Mouse (Mus musculus) forebrain, embryonic 13.5 days (tissue): ENCODE data around the gene Pak6. TPM values are rescaled to one million over a fixed set of nuclear protein-coding genes. Genes with fewer than 3 reads are reported as not detected.

Experiments used
- ATAC-seq: fragments of 200-750 bp; cut with Nextera tagmentation; 2 replicates; pipeline ENCODE4 v1.8.0; 2017
- H3K27ac ChIP-seq: fragments of 300-500 bp; sonication (generic); 2 replicates; pipeline ENCODE4 v1.5.1; 2015; ENCODE audit warnings: inconsistent platforms, mild to moderate bottlenecking, moderate library complexity
- H3K27me3 ChIP-seq: fragments of 300-500 bp; sonication (generic); 2 replicates; pipeline ENCODE4 v1.6.1; 2015; ENCODE audit warnings: mild to moderate bottlenecking, inconsistent platforms
- H3K36me3 ChIP-seq: fragments of 300-500 bp; sonication (generic); 2 replicates; pipeline ENCODE4 v1.6.1; 2015; ENCODE audit warnings: mild to moderate bottlenecking, inconsistent platforms; ENCODE audit not compliant: poor library complexity, severe bottlenecking
- H3K4me1 ChIP-seq: fragments of 300-500 bp; sonication (generic); 2 replicates; pipeline ENCODE4 v1.6.1; 2015; ENCODE audit warnings: inconsistent platforms
- H3K4me2 ChIP-seq: fragments of 300-500 bp; sonication (generic); 2 replicates; pipeline ENCODE4 v1.6.1; 2015; ENCODE audit warnings: inconsistent platforms, mild to moderate bottlenecking, moderate library complexity
- H3K4me3 ChIP-seq: fragments of 300-500 bp; sonication (generic); 2 replicates; pipeline ENCODE4 v1.5.1; 2015; ENCODE audit warnings: mild to moderate bottlenecking, inconsistent platforms
- H3K9ac ChIP-seq: fragments of 300-500 bp; sonication (generic); 2 replicates; pipeline ENCODE4 v1.6.1; 2015; ENCODE audit warnings: mild to moderate bottlenecking, inconsistent platforms
- H3K9me3 ChIP-seq: fragments of 300-500 bp; sonication (generic); replicated peaks from 2 replicates; pipeline ENCODE4 v1.6.1; 2016; ENCODE audit warnings: inconsistent platforms
- WGBS: fragments of 180-500 bp; shearing (Covaris S2); methylation state at CpG from one replicate; pipeline ENCODE4 v1.1.7; 2015; 5-methylcytosine and 5-hydroxymethylcytosine counted together
- polyA plus RNA-seq: library from polyadenylated mRNA; unstranded; fragments of >200 nt; fragmentation: Nextera tagmentation; extraction: Ambion mirVana; gene quantifications from 2 replicates; pipeline ENCODE4 v1.2.1, GENCODE M21; 2015

Pak6 gene
- polyA plus RNA-seq, 1 experiment from 2014 or later: 9.0 TPM

DNA sequence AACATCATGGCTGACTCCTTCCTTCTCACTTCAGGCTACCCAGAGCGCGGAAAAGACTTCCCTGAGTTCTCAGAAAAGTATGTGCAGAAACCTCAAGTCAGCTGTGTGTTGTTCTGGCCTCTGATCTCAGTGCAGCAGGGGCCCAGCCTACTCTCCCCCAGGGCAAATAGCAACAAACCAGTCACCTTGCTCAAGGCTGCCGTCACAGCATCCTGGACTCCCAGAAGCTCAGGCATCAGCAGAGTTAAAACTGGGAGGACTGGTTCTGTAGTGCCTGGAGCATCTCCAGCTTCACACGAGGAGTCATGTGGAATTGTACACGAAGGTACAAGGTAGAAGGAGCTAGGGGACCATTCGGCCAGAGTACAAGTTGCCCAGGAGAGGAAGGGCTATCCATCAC lies 6.1 kb downstream of the Pak6 start:
- Histone ChIP-seq H3K4me1 (peaks cover 5% of the 10 kb centered on the region; the same call in 1 of the 2 replicates), H3K4me2 (no peak overlapping the region), H3K36me3 (no peaks in the 10 kb centered on the region), H3K27ac (no peak overlapping the region), H3K27me3 (peaks cover 31% of the 10 kb centered on the region), H3K4me3 (no peak overlapping the region), H3K9me3 (no peaks in the 10 kb centered on the region), H3K9ac (no peak overlapping the region)
- WGBS: 73% methylated on average over 6 of the region's 6 CpGs
- ATAC-seq: no peak

DNA sequence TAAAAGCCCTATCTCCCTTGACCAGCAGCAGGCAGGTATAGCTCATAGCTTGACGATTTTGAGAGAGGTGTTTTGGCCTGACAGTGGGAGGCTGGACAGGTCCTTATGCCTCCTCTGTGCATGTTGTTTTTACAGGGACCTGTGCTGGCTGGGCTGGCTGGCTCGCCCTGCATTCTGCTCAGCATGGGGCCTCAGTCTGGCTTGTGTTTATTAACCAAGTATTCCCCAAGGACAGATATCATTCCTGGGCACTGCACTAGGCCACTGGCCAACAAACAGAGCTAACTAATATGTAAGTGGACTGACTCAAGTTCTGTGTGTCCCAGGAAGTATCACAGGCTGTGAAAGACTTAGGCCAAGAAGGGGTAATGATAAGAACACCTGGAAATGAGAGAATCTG lies 6.7 kb downstream of the Pak6 start:
- Histone ChIP-seq H3K4me2 (no peak overlapping the region), H3K4me1 (no peaks in the 10 kb centered on the region; the same call in 1 of the 2 replicates), H3K9me3 (no peaks in the 10 kb centered on the region), H3K27me3 (peaks cover 34% of the 10 kb centered on the region), H3K4me3 (no peak overlapping the region), H3K9ac (no peak overlapping the region), H3K27ac (no peak overlapping the region), H3K36me3 (no peaks in the 10 kb centered on the region)
- no peak for ATAC-seq
- WGBS: 48% methylated on average over 2 of the region's 2 CpGs

DNA sequence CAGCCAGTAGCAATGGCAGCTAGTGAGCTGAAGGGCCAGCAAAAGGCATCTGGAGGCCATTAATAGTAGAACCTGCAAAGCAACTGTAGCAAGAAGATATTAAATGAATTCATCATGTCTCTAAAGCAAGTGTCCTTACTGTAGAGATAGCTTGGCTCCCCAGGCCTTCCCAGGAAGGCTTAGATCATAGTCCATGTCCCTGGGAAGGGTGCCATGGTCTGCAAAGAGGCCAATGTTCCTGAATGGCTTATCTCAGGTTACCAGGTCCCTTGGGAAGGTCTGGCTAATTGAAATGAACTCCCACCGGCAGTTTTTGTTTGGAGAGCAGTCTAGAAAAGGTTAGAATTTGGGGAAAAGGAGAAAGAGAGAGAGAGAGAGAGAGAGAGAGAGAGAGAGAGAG lies 8.6 kb downstream of the Pak6 start:
- WGBS: 85% methylated on average over 1 of the region's 1 CpGs
- H3K27me3 ChIP-seq: peaks cover 50% of the 10 kb centered on the region
- H3K9ac ChIP-seq: no peak overlapping the region
- no peak overlapping the region for H3K4me3 ChIP-seq
- no peak for ATAC-seq
- H3K36me3 ChIP-seq: no peaks in the 10 kb centered on the region
- H3K4me1 ChIP-seq: peaks cover 2% of the 10 kb centered on the region
- no peak overlapping the region for H3K4me2 ChIP-seq
- H3K27ac ChIP-seq: no peak overlapping the region
- no peaks in the 10 kb centered on the region for H3K9me3 ChIP-seq

DNA sequence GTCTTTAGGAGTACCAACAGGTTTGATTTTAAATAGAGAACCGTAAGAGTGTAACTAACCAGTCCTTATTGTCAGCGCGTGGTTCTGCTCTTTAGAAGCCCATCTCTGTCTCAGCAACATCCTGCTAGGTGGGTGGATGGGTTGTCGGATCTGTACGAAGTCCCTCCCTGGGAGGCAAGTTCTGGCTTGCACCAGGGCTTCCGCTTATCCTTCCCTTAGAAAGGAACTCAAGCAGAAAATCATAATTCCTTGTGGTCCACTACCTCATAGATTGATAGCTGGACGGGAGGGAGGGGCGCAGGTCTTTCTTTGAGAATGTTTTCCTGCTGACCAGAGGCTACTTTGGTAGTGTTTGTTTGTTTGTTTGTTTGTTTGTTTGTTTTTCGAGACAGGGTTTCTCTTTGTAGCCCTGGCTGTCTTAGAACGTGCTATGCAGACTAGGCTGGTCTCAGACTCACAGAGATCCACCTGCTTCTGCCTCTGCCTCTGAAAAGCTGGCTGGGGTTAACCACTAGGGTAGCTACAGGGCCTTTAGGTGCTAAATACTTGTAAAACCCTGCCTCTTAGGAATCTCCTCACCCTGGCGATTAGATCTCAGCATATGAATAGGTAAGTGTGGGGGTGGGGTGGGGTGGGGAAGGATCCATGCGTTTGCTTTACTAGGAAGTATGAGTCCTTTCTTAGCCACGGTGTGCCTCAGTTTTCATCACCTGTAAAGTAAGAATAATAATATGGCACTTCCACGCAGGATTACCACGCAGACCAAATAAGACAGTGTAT lies 10.8 kb downstream of the Pak6 start:
- peaks cover 12% of the 10 kb centered on the region for H3K4me1 ChIP-seq
- H3K27me3 ChIP-seq: peaks cover 72% of the 10 kb centered on the region
- no peaks in the 10 kb centered on the region for H3K36me3 ChIP-seq
- ATAC-seq: no peak
- no peak overlapping the region for H3K27ac ChIP-seq
- H3K9me3 ChIP-seq: no peaks in the 10 kb centered on the region
- no peak overlapping the region for H3K4me2 ChIP-seq
- H3K9ac ChIP-seq: no peak overlapping the region
- no peak overlapping the region for H3K4me3 ChIP-seq
- WGBS: 19% methylated on average over 15 of the region's 15 CpGs

DNA sequence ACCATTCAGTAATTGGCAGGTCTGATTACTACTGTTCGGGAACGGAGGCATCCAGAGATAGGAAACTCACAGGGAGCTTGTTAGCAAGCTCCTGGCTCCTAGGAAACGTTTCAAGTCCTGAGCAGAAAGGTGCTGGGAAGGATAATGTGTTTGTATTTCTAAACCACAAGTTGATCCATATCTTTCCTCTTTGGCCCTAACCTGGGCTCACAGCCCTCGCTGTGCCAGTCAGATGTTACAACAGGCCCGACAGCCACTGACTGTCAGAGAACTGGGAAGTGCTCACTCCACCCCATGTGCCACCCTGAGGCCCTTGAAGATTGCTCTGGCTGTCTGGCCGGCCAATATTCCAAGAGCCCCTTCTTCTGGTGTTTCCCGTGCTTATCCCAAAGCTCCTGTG lies 11.4 kb downstream of the Pak6 start:
- H3K27ac ChIP-seq: no peak overlapping the region
- no peaks in the 10 kb centered on the region for H3K36me3 ChIP-seq
- H3K4me2 ChIP-seq: no peak overlapping the region
- H3K9ac ChIP-seq: no peak overlapping the region
- no peak overlapping the region for H3K4me3 ChIP-seq
- no peaks in the 10 kb centered on the region for H3K9me3 ChIP-seq
- 25% methylated on average over 7 of the region's 7 CpGs for WGBS
- peaks cover 12% of the 10 kb centered on the region for H3K4me1 ChIP-seq
- no peak for ATAC-seq
- peaks cover 78% of the 10 kb centered on the region for H3K27me3 ChIP-seq

DNA sequence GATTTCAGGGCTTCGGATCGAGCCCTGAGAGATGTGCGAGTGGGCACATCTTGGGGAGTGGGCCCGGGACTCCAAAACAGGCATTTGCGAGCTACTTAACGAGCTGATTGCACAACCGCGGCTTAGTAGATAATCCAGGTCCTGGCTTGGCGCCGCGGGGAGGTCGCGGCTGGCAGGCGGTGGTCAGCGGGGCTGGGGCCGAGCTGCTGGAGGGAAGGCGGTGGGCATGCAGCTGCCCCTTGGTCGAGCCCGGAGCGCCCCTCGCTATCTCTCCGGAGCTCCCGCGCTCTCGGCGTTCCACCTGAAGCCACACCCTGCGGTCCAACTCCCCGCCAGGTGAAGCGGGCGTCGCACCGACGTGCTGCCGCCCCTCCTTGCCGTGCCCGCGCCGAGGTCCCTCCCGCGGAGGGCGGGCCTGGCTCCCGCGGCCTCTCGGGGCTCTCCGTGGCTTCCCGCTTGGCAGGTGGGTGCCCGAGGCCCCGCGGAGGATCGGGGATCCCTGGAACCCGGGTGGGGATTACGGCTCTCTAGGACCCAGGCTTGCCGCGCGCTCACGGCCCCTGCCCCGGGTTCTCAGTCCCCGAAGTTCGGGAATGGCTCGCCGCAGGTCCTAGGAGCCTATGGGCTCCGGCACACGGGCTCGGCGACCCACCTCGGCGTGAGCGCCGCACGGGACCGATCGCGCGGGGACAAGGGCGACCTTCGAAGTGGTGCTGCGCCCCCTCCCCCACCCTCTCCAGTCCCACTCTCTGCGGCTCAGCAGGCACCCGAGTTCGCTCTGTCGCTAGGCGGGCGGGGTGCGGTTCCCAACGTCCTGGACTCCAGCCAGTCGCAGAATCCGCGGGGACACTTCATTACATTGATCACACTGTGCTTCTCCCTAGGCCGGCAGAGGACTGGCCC lies 14.0 kb downstream of the Pak6 start:
- Histone ChIP-seq H3K9me3 (no peaks in the 10 kb centered on the region), H3K36me3 (no peaks in the 10 kb centered on the region), H3K4me3 (peak overlapping the region; percentile 55), H3K27me3 (peaks cover 78% of the 10 kb centered on the region), H3K9ac (peak overlapping the region; percentile 73), H3K4me2 (peak overlapping the region; percentile 96), H3K27ac (no peak overlapping the region), H3K4me1 (peaks cover 12% of the 10 kb centered on the region)
- WGBS: 1% methylated on average over 60 of the region's 89 CpGs
- ATAC-seq: peak; percentile 61

DNA sequence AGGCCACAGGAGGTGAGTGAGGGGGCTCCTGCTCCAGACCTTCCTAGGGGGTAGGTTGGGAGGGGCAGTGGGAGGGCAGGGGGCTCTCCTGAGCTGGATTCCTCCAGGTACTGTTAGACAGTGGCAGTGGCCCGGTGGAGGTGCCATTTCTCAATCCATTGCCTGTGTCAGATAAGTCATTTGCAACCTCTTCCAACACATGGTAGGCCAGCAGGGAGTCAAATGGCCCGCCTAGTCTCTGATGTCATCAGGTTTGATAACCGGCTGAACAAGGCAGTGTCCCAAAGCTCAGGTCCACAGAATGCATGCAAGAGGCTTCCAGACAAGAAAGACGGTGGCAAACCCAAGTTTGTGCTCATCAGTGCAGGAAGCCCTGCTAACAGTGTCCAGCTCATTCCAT lies 14.7 kb downstream of the Pak6 start:
- Histone ChIP-seq H3K27ac (no peak overlapping the region), H3K4me2 (peak overlapping the region; percentile 96), H3K27me3 (peaks cover 70% of the 10 kb centered on the region), H3K36me3 (no peaks in the 10 kb centered on the region), H3K9me3 (no peaks in the 10 kb centered on the region), H3K4me3 (peak overlapping the region; percentile 55), H3K4me1 (peaks cover 18% of the 10 kb centered on the region), H3K9ac (peak overlapping the region; percentile 73)
- no peak for ATAC-seq
- 15% methylated on average over 4 of the region's 4 CpGs for WGBS

DNA sequence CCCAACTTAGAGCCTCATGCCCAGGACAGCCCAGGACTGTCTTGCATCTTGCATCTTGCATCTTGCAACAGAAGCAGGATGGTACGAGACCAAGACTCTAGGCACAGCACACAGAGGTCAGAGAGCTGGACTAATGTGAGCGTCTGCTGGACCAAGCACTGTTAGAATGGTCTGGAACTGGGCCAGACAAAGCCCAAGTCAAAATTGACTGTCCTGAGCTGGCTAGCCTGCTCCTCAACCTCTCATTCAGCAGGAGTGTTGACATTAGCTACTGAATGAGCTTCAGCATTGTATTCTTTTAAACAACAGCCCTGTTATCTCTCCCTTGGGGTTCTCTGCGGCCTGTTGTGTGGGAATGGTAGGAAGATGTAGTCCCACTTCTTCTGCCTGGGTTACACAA lies 16.5 kb downstream of the Pak6 start:
- no peak for ATAC-seq
- Histone ChIP-seq H3K4me3 (no peak overlapping the region), H3K27me3 (peaks cover 54% of the 10 kb centered on the region)

DNA sequence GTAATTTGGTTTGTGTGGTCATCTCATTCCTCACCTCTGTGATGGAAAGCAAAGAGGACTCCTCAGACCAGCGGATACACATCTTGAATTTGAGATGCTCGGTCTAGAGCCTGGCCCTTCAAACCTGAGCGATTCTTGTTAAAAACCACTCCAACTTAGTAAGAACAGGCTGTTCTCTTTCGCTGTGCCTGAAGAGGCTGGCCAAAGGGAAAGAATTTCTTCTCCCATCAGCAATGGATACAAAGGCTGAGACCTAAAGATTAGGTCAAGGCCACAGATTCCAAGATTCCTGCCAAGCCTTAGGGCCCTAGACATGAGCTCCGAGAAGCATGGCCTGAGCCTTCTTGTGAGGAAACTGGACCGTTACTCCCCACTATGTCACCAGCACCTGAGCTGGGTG lies 17.8 kb downstream of the Pak6 start:
- H3K4me3 ChIP-seq: no peak overlapping the region
- no peaks in the 10 kb centered on the region for H3K9me3 ChIP-seq
- no peaks in the 10 kb centered on the region for H3K36me3 ChIP-seq
- ATAC-seq: no peak
- WGBS: 96% methylated on average over 6 of the region's 6 CpGs
- H3K27ac ChIP-seq: no peak overlapping the region
- H3K4me1 ChIP-seq: peaks cover 18% of the 10 kb centered on the region
- no peak overlapping the region for H3K4me2 ChIP-seq
- H3K9ac ChIP-seq: no peak overlapping the region
- H3K27me3 ChIP-seq: peaks cover 41% of the 10 kb centered on the region

More for the DNA sequence above, 16.5 kb downstream of the Pak6 start:
- Histone ChIP-seq H3K27ac (no peak overlapping the region), H3K4me2 (no peak overlapping the region), H3K9me3 (no peaks in the 10 kb centered on the region), H3K4me1 (peaks cover 18% of the 10 kb centered on the region), H3K9ac (no peak overlapping the region), H3K36me3 (no peaks in the 10 kb centered on the region)
- 81% methylated on average over 3 of the region's 3 CpGs for WGBS

DNA sequence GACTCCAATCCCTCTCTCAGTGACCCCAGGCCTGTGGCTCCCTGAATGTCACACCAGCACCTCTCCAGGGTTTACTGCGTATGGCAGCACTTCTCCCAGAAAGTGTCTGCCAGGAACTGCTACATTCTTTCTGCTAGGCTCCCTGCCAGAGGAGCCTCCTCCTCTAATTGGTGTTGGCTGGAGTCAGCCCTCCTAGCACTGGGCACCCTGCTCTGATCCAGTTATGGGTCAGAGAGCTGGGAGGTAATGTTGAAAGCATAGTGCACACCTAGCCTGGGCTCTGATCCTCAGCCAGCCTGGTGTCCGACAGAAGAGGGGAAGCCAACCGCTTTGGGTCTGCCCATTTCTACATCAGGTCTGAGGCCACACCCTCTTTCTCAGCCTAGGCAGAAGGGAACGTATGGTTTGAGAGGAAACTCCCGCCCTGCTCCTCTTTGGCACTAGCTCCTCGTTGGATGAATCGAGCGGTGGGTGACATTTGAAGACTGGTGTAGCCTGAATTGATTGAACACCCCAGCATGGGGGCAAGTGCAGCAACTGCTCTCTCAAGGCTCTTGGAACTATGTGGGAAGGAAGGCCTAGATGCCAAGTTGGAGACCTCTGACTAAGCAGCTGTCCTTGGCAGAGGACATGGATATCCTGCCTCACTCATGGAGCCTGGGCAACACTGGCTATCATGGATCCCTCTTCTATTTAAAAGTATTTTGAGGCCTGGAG lies 19.6 kb downstream of the Pak6 start:
- H3K9ac ChIP-seq: no peak overlapping the region
- H3K27ac ChIP-seq: no peak overlapping the region; the same call in 1 of the 2 replicates
- H3K4me1 ChIP-seq: peaks cover 6% of the 10 kb centered on the region
- WGBS: 44% methylated on average over 8 of the region's 8 CpGs
- no peak overlapping the region for H3K4me2 ChIP-seq
- peaks cover 28% of the 10 kb centered on the region for H3K27me3 ChIP-seq
- no peak overlapping the region for H3K4me3 ChIP-seq
- no peaks in the 10 kb centered on the region for H3K9me3 ChIP-seq
- no peaks in the 10 kb centered on the region for H3K36me3 ChIP-seq
- no peak for ATAC-seq

DNA sequence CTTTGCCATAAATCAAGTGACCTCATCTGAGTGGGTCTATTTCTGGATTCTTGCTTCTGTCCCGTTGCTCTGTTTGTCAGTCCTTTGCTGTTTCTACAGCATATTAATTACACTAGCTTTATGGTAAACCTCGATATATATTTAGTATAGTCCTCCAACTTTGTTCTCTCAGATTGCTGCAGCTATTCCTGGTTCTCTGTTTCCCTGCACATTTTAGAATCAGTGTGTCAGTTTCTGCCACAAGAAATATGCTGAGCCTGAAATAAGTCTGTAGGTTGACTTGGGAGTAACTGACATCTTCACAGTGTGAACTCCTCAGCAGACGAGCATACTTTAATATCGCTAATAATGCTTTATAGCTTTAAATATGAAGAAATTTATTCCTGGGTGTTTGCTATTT lies 22.0 kb downstream of the Pak6 start:
- H3K36me3 ChIP-seq: no peaks in the 10 kb centered on the region
- no peak overlapping the region for H3K27ac ChIP-seq
- peaks cover 16% of the 10 kb centered on the region; the same call in 1 of the 2 replicates for H3K27me3 ChIP-seq
- H3K9me3 ChIP-seq: no peaks in the 10 kb centered on the region
- H3K4me1 ChIP-seq: peaks cover 6% of the 10 kb centered on the region
- no peak overlapping the region for H3K4me3 ChIP-seq
- no peak overlapping the region for H3K9ac ChIP-seq
- H3K4me2 ChIP-seq: no peak overlapping the region
- WGBS: 88% methylated on average over 4 of the region's 4 CpGs
- no peak for ATAC-seq

DNA sequence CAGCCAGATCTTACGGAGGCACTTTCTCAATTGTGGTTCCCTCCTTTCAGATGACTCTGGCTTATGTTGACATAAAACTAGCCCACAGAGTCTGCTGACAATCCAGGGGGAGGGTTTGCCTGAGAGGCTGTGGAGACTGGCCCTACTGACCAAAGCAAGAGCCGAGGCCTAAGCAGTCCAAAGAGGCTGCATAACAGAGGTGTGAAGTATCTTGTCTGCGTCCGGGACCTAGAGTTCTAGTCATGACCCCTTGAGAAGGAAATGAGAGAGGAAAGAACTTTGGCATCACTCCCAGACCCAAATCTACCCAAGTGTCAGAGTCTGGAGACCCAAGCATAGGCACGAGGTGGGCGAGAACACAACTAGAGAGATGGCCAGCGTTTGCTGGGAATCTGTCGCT lies 23.6 kb downstream of the Pak6 start:
- no peak for ATAC-seq
- no peak overlapping the region for H3K27ac ChIP-seq
- no peak overlapping the region for H3K9ac ChIP-seq
- peaks cover 16% of the 10 kb centered on the region; the same call in 1 of the 2 replicates for H3K27me3 ChIP-seq
- peaks cover 6% of the 10 kb centered on the region for H3K4me1 ChIP-seq
- H3K4me2 ChIP-seq: no peak overlapping the region
- H3K4me3 ChIP-seq: no peak overlapping the region
- no peaks in the 10 kb centered on the region for H3K9me3 ChIP-seq
- H3K36me3 ChIP-seq: no peaks in the 10 kb centered on the region
- WGBS: 92% methylated on average over 8 of the region's 8 CpGs
